Mouse (Mus musculus) forebrain, embryonic 12.5 days (tissue): ENCODE measurements around the gene Klk10. TPM values are rescaled to one million over a fixed set of nuclear protein-coding genes. Genes with fewer than 3 reads are reported as not detected.

Source experiments
- ATAC-seq: fragments of 200-750 bp; cut with Nextera tagmentation; 2 replicates; pipeline ENCODE4 v1.8.0; 2017; ENCODE audit warnings: moderate TSS enrichment; ENCODE audit not compliant: low FRiP score
- H3K27ac ChIP-seq: fragments of 300-500 bp; sonication (generic); 2 replicates; pipeline ENCODE4 v1.5.1; 2016; ENCODE audit warnings: mild to moderate bottlenecking
- H3K27me3 ChIP-seq: fragments of 300-500 bp; sonication (generic); 2 replicates; pipeline ENCODE4 v1.6.1; 2016; ENCODE audit warnings: mild to moderate bottlenecking
- H3K36me3 ChIP-seq: fragments of 300-500 bp; sonication (generic); replicated peaks from 2 replicates; pipeline ENCODE4 v1.6.1; 2016; ENCODE audit warnings: mild to moderate bottlenecking
- H3K4me1 ChIP-seq: fragments of 300-500 bp; sonication (generic); 2 replicates; pipeline ENCODE4 v1.6.1; 2016
- H3K4me2 ChIP-seq: fragments of 300-500 bp; sonication (generic); 2 replicates; pipeline ENCODE4 v1.6.1; 2016; ENCODE audit warnings: mild to moderate bottlenecking, moderate library complexity
- H3K4me3 ChIP-seq: fragments of 300-500 bp; sonication (generic); replicated peaks from 2 replicates; pipeline ENCODE4 v1.5.1; 2016; ENCODE audit warnings: mild to moderate bottlenecking
- H3K9ac ChIP-seq: fragments of 300-500 bp; sonication (generic); 2 replicates; pipeline ENCODE4 v1.6.1; 2016; ENCODE audit warnings: mild to moderate bottlenecking
- H3K9me3 ChIP-seq: fragments of 300-500 bp; sonication (generic); 2 replicates; pipeline ENCODE4 v1.6.1; 2016
- WGBS: fragments of 180-500 bp; shearing (Covaris S2); methylation state at CpG from one replicate; pipeline ENCODE4 v1.1.7; 2016; 5-methylcytosine and 5-hydroxymethylcytosine counted together
- polyA plus RNA-seq: library from polyadenylated mRNA; unstranded; fragments of >200 nt; fragmentation: Nextera tagmentation; extraction: Ambion mirVana; gene quantifications from 2 replicates; pipeline ENCODE4 v1.2.1, GENCODE M21; 2016

Gene Klk10
- polyA plus RNA-seq: 0.28 TPM in 1 of 2 replicates, not detected in the other

- Histone ChIP-seq H3K4me2 (no peak within 1 kb of the TSS), H3K27me3 (peaks cover 13% of the 10 kb centered on the region), H3K27ac (no peak within 1 kb of the TSS), H3K4me1 (peaks cover 9% of the 10 kb centered on the region; the same call in 1 of the 2 replicates), H3K9me3 (no peaks in the 10 kb centered on the region), H3K9ac (no peak within 1 kb of the TSS), H3K4me3 (no peak within 1 kb of the TSS), H3K36me3 (no peaks in the 10 kb centered on the region)
- no peak for ATAC-seq
- 55% methylated on average over 5 of the region's 5 CpGs for WGBS
These were observed at the start of gene Klk10 for GRCm38 (mm10) chr7:43780746-43781145. TSS of gene Klk10 (plus strand) at chr7:43781035.

DNA sequence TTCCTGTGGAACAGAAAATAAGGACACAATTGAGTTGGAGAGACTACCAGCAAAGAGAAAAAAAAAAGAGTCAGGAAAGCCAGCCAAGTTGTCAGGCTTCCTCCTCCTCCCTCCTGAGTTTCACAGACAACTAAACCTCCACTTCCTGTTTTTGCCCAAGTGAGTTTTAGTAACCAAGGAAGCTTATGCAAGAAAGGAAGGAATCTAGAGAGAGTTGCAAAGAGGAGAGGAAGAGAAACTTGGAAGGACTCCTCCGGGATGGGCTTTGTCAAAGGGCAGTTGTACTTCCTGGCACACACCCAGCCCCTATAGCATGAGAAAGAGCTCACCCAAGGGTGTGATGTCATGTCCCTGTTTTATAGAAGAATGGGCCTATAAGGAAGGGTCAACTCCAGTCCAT is 33.0 kb upstream of the Klk10 start:
- no peak overlapping the region for H3K27ac ChIP-seq
- no peak for ATAC-seq
- 90% methylated on average over 1 of the region's 1 CpGs for WGBS
- no peak overlapping the region for H3K4me3 ChIP-seq
- H3K9me3 ChIP-seq: no peaks in the 10 kb centered on the region
- H3K4me2 ChIP-seq: no peak overlapping the region
- H3K9ac ChIP-seq: no peak overlapping the region
- H3K36me3 ChIP-seq: no peaks in the 10 kb centered on the region
- no peaks in the 10 kb centered on the region for H3K27me3 ChIP-seq
- H3K4me1 ChIP-seq: no peaks in the 10 kb centered on the region

- no peak for ATAC-seq
- Histone ChIP-seq H3K9ac (no peak overlapping the region), H3K4me2 (no peak overlapping the region), H3K4me1 (no peaks in the 10 kb centered on the region), H3K4me3 (no peak overlapping the region), H3K9me3 (no peaks in the 10 kb centered on the region), H3K27me3 (no peaks in the 10 kb centered on the region), H3K36me3 (no peaks in the 10 kb centered on the region), H3K27ac (no peak overlapping the region)
- 73% methylated on average over 2 of the region's 2 CpGs for WGBS
These were observed 28.0 kb upstream of the Klk10 start for GRCm38 (mm10) chr7:43752806-43753205.

- H3K27me3 ChIP-seq: no peaks in the 10 kb centered on the region
- ATAC-seq: no peak
- 38% methylated on average over 8 of the region's 8 CpGs for WGBS
These were observed 14.4 kb upstream of the Klk10 start for GRCm38 (mm10) chr7:43766484-43766883.

DNA sequence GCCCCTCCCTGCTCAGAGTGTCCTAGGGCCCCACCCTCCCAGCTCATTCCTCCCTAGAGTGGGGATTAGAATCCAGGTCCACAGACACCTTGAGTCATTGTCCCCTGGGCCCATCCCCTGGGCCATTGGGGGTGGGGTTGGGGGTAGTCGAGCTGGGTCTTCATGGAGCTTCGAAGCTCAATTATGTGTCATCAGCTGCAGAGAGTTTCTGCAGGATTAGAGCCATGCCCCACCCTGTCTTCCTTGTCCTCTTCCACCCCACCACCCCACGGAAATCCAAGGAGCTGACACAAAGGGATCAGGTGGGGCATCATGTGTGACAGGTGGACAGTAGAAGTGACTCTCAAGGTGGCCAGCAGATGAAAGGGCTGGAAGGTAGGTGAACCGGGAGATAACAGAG is 12.2 kb upstream of the Klk10 start, which contains the start of gene Klk12:
Klk12 (plus strand) TSS at position 301 of the 400 bp plus-strand sequence.
- no peaks in the 10 kb centered on the region for H3K4me1 ChIP-seq
- no peak within 1 kb of the TSS for H3K4me3 ChIP-seq
- no peaks in the 10 kb centered on the region for H3K27me3 ChIP-seq
- H3K9ac ChIP-seq: no peak within 1 kb of the TSS
- WGBS: 84% methylated on average over 4 of the region's 4 CpGs
- no peak within 1 kb of the TSS for H3K4me2 ChIP-seq
- no peak within 1 kb of the TSS for H3K27ac ChIP-seq
- H3K9me3 ChIP-seq: no peaks in the 10 kb centered on the region
- no peak for ATAC-seq
- no peaks in the 10 kb centered on the region for H3K36me3 ChIP-seq

More at GRCm38 (mm10) chr7:43766484-43766883, 14.4 kb upstream of the Klk10 start:
- Histone ChIP-seq H3K9ac (no peak overlapping the region), H3K27ac (no peak overlapping the region), H3K4me2 (no peak overlapping the region), H3K36me3 (no peaks in the 10 kb centered on the region), H3K9me3 (no peaks in the 10 kb centered on the region), H3K4me3 (no peak overlapping the region), H3K4me1 (no peaks in the 10 kb centered on the region)

DNA sequence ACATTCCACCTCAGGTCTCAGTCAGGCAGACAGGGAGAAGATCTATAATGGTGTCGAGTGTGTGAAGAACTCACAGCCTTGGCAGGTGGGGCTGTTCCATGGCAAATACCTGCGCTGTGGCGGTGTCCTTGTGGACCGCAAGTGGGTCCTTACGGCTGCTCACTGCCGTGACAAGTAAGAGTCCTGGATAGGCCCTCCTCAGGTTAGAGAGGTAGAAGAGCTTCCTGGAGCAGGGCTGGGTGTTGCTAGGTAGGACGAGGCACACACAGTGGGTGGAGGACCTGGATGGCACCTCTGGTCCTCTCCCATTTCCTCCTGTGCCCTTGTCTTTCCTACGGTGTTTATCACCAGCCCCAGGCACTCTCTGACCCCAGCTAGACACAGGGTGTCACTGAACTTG is 11.2 kb upstream of the Klk10 start:
- no peaks in the 10 kb centered on the region for H3K27me3 ChIP-seq
- no peak overlapping the region for H3K27ac ChIP-seq
- H3K4me2 ChIP-seq: no peak overlapping the region
- no peaks in the 10 kb centered on the region for H3K36me3 ChIP-seq
- H3K4me1 ChIP-seq: 0 out of 2 replicates have a peak, but pooled peaks cover under 1% of the 10 kb centered on the region
- H3K9me3 ChIP-seq: no peaks in the 10 kb centered on the region
- no peak overlapping the region for H3K4me3 ChIP-seq
- no peak overlapping the region for H3K9ac ChIP-seq
- ATAC-seq: no peak
- WGBS: 92% methylated on average over 8 of the region's 8 CpGs

GRCm38 (mm10) chr7:43770701-43771100 is 10.1 kb upstream of the Klk10 start:
- Histone ChIP-seq H3K36me3 (no peaks in the 10 kb centered on the region), H3K4me2 (no peak overlapping the region), H3K9ac (no peak overlapping the region), H3K4me1 (peaks cover 8% of the 10 kb centered on the region; the same call in 1 of the 2 replicates), H3K4me3 (no peak overlapping the region), H3K27ac (no peak overlapping the region), H3K9me3 (no peaks in the 10 kb centered on the region), H3K27me3 (no peaks in the 10 kb centered on the region)
- WGBS: 93% methylated on average over 10 of the region's 10 CpGs
- ATAC-seq: no peak

DNA sequence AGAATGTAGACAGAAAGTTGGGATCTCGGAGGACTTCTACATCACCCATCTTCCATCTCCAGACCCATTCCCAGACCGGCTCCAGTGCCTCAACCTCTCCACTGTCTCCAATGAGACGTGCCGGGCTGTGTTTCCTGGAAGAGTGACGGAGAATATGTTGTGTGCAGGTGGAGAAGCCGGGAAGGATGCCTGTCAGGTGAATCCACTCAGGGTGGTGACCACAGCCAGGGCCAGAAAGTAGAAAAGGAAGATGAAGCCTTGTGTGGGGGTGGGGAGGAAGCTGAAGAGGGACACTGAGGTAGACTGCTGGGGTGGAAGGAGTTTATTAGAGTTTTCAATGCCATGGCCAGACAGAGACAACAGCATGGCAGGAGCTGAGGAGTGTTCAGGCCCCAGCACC is 8.9 kb upstream of the Klk10 start:
- no peak for ATAC-seq
- 91% methylated on average over 6 of the region's 6 CpGs for WGBS

DNA sequence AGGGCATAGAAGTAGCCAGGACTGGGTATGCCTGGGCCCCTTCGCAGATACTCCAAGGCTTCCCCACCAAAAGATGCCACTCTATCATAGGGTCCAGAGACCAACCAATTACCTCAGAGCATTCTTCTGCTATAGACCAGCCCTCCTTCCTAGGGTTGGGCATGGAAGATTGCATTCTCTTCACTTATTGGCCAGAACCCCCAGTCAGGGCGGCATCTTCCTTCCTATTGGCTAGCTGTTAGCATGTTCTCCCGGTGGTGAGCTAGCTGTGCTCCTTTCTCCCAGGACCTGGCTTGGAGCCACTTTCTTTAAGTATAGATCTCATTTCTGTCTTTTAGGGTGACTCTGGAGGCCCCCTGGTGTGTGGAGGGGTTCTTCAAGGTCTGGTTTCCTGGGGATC is 7.9 kb upstream of the Klk10 start:
- Histone ChIP-seq H3K27me3 (no peaks in the 10 kb centered on the region), H3K9me3 (no peaks in the 10 kb centered on the region), H3K4me3 (no peak overlapping the region), H3K9ac (no peak overlapping the region), H3K4me1 (peaks cover 8% of the 10 kb centered on the region; the same call in 1 of the 2 replicates), H3K4me2 (no peak overlapping the region), H3K36me3 (no peaks in the 10 kb centered on the region), H3K27ac (no peak overlapping the region)
- no peak for ATAC-seq
- 77% methylated on average over 3 of the region's 3 CpGs for WGBS

More for the DNA sequence above, 8.9 kb upstream of the Klk10 start:
- no peaks in the 10 kb centered on the region for H3K9me3 ChIP-seq
- H3K4me1 ChIP-seq: peaks cover 8% of the 10 kb centered on the region; the same call in 1 of the 2 replicates
- H3K9ac ChIP-seq: no peak overlapping the region
- no peak overlapping the region for H3K4me2 ChIP-seq
- H3K27ac ChIP-seq: no peak overlapping the region
- no peaks in the 10 kb centered on the region for H3K27me3 ChIP-seq
- H3K36me3 ChIP-seq: no peaks in the 10 kb centered on the region
- no peak overlapping the region for H3K4me3 ChIP-seq

DNA sequence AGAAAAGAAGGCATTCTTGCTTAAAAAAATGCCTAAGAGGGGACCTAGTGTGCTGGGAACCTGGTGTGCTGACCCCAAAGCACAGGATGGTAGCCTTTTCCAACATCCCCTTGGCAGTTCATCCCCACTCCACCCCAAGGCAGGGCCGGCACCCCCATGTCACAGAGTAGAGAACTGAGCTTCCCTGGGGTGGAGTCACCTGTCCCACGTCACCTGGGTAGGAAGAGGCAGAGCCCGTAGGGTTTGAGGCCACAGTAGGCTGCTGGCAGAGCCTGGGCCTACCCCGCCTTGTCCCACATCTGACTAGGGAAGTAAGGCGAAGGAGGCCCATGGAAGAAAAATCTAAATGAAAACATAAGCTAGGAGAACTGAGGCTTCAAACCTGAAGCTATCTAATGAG is 6.5 kb upstream of the Klk10 start, which contains the start of gene Klk11:
Klk11 (plus strand) TSS at position 241 of the 400 bp plus-strand sequence.
- Histone ChIP-seq H3K36me3 (no peaks in the 10 kb centered on the region), H3K9ac (no peak within 1 kb of the TSS), H3K4me1 (peaks cover 8% of the 10 kb centered on the region; the same call in 1 of the 2 replicates), H3K4me2 (no peak within 1 kb of the TSS), H3K27ac (no peak within 1 kb of the TSS), H3K27me3 (no peaks in the 10 kb centered on the region), H3K4me3 (no peak within 1 kb of the TSS), H3K9me3 (no peaks in the 10 kb centered on the region)
- WGBS: 93% methylated on average over 5 of the region's 5 CpGs
- ATAC-seq: no peak

DNA sequence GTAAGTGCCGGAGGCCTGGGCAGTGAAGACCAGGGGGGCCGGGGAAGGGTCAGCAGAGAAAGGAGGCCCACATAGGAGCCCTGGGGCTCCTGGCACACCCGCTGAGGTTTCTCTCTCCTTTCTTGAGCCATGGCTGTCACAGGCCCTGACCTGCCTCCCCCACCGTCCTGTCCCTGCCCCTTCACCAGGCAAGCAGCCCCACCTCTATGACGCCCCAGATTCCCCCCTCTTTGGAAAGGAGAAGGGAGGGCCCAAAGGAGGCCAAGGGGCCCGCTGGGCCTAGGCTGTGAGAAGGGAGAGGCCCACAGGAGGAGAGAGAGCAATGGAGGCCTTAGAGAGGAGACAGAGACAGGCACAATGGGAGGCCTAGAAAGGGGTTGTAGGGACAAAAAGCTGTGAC is 6.0 kb upstream of the Klk10 start:
- Histone ChIP-seq H3K9ac (no peak overlapping the region), H3K9me3 (no peaks in the 10 kb centered on the region), H3K4me3 (no peak overlapping the region), H3K27me3 (no peaks in the 10 kb centered on the region), H3K4me2 (no peak overlapping the region), H3K27ac (no peak overlapping the region), H3K36me3 (no peaks in the 10 kb centered on the region), H3K4me1 (peaks cover 8% of the 10 kb centered on the region; the same call in 1 of the 2 replicates)
- WGBS: 46% methylated on average over 6 of the region's 6 CpGs
- ATAC-seq: no peak

GRCm38 (mm10) chr7:43775311-43776057 is 5.4 kb upstream of the Klk10 start:
- Histone ChIP-seq H3K27ac (no peak overlapping the region), H3K36me3 (no peaks in the 10 kb centered on the region), H3K9me3 (no peaks in the 10 kb centered on the region), H3K4me2 (no peak overlapping the region), H3K9ac (no peak overlapping the region), H3K27me3 (no peaks in the 10 kb centered on the region), H3K4me3 (no peak overlapping the region), H3K4me1 (peaks cover 8% of the 10 kb centered on the region; the same call in 1 of the 2 replicates)
- ATAC-seq: no peak
- WGBS: 45% methylated on average over 7 of the region's 7 CpGs

DNA sequence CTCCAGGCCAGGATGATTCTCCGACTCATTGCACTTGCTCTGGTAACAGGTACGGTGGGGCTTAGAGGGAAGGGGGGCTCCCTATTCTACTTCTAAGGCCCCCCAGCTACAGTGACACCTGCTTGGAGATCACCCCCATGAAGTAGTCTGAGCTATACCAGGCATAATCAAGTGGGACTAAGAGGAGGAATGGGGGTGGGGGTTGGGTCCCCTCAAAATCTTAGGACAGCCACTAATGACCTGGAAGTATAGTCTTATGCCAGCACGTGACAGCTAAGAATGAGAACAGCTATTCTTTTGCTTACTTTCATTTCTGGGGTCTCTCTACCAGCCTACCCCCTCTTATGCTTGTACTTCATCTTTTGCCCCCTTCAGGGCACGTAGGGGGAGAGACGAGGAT is 4.3 kb upstream of the Klk10 start:
- Histone ChIP-seq H3K27ac (no peak overlapping the region), H3K4me1 (peaks cover 8% of the 10 kb centered on the region; the same call in 1 of the 2 replicates), H3K27me3 (no peaks in the 10 kb centered on the region), H3K9me3 (no peaks in the 10 kb centered on the region), H3K9ac (no peak overlapping the region), H3K4me2 (no peak overlapping the region), H3K4me3 (no peak overlapping the region), H3K36me3 (no peaks in the 10 kb centered on the region)
- no peak for ATAC-seq
- WGBS: 85% methylated on average over 5 of the region's 5 CpGs
